Mouse (Mus musculus): Measurements from ENCODE around the gene 4930519G04Rik. TPM values are rescaled to one million over a fixed set of nuclear protein-coding genes. Genes with fewer than 3 reads are reported as not detected.
"Not testable (repeated sequence)": the region's sequence is repeated elsewhere in the genome, so short reads cannot be mapped to it uniquely, and the experiment has no call there.

4930519G04Rik gene
- total RNA-seq, 2 experiments from 2014 or later = not detected

DNA sequence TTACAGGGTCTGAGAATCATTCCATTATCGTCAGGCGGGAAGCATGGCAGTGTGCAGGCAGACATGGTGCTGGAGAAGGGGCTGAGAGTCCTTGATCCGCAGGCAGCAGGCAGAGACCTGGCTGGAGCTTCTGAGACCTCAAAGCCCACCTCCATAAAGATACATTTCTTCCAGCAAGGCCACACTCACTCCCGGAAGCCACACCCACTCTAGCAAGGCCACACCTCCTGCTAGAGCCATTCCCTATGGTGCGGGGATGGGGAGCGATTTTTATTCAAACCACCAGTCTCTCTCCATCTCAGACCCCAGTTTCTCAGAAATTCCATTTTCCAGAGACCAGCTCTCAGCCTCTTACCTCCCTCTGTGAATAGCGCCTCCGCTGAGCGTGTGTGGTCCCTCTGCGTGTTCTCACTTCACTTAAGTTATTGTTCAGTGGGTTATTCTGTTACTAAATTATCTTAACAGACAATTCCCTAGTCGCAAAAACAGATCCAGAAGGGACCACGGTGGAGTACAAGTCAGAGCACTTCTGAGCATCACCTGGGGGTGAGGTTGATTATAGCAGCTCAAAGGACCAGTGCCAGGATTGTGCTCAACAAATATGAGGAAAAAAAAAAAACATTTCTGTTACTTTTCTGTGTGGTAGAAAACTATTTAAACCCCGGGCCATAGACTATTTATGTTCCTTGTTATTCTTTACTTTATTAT is 55.3 kb downstream of the 4930519G04Rik start:
- no peak for DNase-seq (ENCODE audit: low spot score)

DNA sequence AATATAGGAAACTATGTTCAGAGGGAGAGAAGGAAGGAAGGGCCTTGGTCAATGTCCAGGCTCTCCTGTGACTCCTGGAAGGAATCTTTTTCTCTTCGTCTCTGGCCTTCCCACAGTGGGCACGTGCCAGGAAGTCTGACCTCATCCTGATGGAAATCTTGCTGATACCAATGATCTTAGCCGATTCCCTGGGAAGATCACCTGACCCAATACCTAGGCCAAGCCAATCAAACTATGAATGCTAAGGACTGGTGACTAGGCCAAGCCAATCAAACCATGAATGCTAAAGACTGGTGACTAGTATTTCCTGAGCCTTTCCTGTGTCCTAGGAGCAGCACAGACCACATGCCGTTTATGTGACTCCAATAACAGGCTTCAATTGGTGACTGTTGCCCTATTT is 60.2 kb downstream of the 4930519G04Rik start:
- DNase-seq (ENCODE audit: low spot score) = no peak

DNA sequence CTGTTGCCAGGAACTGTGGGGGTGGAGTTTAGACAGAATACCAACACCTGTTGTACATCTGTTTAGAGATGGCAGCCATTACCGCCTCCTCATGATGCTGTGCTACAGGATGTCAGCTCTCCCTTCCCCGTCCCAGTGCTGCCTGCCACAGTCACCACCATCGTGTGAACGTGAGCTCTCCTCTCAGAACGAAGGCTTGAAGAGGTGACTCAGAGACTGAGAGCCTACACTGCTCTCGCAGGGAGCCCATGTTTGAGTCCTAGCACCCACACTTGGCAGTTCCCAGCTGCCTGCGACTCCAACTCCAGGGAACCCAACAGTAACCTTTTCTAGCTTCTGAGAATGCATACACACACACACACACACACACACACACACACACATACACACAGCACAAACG is 61.4 kb downstream of the 4930519G04Rik start:
- DNase-seq (ENCODE audit: low spot score) = no peak

DNA sequence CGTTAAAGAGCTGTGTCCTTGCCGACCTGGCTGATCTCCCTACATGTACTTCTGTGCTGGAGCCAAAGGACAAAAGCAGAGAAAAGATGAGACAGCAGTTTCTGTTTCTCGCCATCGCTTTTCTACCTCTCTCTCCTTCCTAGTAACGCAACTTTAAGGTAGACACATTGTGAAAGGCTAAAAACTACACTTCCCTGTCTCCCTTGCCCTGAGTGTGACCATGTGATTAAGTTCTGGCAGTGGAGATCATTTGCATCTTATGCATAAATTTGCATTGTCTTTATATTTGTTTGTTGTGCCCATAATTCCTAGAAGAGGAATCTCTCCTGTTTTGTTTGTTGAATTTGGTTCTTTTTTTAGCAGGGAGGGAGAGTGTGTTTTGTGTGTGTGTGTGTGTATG is 62.4 kb downstream of the 4930519G04Rik start:
- DNase-seq (ENCODE audit: low spot score) = no peak

DNA sequence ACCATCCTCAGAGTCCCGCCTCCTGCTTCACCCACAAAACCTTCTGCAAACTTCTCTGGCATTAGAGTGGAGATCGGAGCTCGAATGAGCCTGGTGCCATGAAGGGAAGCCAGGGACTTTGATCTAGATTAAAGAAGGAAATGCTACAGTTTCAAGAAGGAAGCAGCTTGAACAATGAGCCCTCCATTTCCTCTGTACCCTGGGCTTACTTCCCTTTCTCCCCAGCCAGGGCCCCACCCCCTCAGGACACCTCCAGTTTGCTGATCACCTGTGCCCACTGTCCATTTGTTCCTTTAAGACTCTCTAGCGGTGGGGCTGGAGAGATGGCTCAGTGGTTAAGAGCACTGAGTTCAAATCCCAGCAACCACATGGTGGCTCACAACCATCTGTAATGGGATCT is 63.3 kb downstream of the 4930519G04Rik start:
- DNase-seq (ENCODE audit: low spot score) = no peak

DNA sequence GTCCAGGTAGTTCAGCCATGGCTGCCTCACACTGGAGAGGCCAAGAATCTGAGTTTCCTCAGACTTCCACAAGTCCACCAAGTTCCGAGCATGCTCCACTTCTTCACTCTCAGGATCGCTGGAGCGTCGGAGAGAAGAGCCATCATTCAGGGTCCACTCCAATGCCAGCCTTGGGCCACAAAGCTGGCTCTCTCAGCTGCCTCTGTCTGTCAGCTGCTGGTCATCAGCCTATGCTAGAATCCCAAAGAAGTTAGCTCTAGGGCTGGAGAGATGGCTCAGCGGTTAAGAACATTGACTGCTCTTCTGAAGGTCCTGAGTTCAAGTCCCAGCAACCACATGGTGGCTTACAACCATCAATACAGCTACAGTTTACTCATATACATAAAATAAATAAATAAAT is 63.9 kb downstream of the 4930519G04Rik start:
- DNase-seq (ENCODE audit: low spot score) = not testable (repeated sequence)

DNA sequence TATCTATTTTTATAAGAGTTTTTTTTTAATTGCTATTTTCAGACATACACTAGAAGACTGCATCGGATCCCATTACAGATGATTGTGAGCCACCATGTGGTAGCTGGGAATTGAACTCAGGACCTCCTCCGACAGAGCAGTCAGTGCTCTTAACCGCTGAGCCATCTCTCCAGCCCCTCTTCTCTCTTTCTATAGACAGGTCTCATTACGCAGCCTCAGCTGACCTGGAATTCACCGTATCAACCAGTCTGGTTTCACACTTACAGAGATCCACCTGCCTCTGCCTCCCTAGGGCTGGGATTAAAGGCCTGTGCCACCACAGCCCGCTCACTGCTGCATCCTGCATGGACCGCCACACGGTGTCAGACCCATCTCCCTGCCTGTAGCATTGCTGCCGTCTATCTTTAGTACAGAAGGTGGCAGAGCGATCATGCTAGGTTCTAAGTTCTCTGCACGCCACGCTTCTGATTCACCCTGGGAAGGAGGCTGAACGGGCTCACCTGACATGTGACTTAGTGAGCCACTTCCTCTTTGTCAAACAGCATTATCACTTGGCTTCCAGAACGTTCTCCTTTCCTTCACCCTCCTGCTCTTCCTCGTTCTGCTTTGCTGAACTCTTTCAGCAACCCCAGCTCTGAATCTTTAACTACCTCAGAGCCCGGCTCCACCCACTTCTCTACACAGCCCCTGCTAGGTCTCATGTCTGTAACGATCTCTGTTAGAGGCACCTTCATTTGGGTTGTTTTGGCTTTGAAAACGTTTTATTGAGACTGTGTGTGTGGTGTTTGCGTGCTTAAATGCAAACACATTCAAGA is 68.3 kb downstream of the 4930519G04Rik start:
- DNase-seq (ENCODE audit: low spot score) = no peak

DNA sequence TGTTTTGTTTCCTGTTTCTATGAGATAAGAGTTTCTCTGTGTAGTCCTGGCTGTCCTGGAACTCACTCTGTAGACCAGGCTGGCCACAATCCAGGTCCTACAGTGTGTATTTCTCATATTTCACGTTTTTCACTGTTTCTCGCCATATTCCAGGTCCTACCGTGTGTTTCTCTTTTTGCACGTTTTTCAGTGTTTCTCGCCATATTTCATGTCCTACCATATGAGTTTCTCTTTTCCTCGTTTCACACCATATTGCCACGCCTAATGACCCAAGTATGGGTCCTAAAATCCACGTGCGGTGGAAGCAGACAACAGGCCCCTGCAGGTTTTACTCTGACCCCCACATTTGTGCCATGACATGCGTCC is 68.9 kb downstream of the 4930519G04Rik start:
- no peak for DNase-seq (ENCODE audit: low spot score)

DNA sequence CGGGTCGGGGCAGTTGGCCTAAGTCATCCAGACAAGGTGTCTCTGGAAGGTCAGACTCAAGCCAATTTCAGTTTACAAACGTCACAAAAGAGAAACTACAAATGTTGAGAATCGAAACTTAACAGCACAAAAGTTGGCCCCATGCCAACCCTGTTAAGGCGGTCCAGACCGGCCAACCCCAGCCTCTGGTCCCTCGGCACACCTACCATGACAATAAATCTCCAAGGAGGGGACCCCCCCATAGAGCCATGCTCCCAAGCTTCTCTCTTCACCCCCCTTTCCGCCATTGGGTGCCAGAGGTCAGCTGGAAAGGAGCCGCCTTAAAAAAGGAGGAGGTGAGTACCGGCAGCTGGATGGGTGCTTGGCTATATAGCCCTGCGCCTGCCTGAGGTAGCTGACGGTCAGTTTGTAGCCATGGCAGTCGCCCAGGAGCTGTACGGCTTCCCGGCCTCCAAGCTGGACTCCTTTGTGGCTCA is 69.6 kb downstream of the 4930519G04Rik start, which contains the start of gene Oasl1:
TSS of gene Oasl1 (plus strand) at position 243 of the 476 bp plus-strand sequence.
- DNase-seq (ENCODE audit: low spot score) = peak; percentile 51

DNA sequence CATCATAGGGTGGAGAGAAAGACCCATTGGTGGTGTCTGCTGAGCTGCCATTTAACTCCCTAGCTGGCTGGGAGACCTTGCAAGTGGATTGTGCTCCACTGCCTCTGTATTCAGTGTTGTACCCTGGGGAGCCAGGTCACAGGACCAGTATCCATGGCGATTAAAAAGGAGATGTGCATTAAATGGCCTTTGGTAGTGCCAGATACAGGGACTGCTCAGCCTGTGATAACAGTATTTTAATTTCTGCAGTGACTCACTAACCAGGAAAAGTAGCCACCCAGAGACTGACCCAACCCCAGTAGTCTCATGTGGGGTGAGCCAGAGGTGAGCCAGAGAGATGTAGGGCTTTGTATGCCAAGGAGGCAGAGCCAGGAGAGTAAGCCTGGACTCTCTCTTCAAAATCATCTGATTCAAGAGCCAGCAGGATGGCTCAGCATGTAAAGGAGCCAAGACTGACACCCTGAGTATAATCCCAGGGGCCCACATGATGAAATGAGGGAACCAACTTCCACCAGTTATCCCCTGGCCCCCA is 72.8 kb downstream of the 4930519G04Rik start:
- no peak for DNase-seq (ENCODE audit: low spot score)

DNA sequence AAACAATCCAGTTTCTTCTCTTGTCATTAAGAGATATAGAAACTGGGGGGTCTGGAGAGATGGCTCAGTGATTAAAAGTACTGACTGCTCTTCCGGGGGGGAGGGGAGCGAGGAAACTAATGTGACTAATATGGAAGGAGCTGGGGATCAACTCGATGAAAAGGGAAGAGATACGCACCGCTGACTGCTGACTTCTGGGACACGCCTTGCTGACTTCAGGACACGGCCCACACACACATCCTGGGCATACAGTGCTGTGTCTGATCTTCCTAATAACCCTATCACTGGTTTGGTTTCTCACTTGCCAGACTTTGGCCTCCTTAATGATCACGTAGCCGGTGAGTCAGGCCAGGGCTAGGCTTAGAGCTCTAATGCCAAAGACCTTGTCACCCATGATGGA is 73.3 kb downstream of the 4930519G04Rik start:
- no peak for DNase-seq (ENCODE audit: low spot score)

DNA sequence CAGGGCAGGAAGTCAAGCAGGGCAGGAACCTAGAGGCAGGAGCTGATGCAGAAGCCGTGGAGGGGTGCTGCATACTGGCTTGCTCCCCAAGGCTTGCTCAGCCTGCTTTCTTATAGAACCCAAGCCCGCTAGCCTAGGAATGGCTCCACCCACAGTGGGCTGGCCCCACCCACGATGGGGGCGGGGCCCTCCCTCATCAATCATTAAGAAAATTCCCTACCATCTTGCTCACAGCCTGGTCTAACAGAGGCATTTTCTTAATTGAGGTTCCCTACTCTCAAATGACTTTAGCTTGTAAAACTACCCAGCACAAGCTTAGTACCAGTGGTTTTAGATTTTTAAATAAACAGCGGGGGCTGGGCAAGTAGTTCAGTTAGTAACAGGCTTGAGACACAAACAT is 78.2 kb downstream of the 4930519G04Rik start:
- no peak for DNase-seq (ENCODE audit: low spot score)

DNA sequence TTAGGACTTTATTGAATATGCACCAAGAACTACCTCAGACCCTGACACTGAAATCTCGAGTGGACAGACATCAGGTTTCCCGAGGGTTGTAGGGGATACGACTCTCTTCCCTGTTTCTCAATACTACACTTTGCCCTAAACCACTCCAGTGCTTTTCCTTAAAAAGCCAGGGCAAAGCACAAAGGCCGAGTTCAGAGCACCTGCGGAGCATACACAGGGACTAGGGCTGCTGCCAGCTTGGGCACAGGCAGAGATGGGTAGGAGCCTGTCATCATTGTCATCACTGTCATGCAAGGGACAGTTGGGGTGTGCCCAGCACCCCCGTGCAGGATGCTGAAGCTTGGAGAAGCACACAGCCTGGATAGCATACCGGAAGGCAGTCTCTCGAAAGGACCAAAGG is 79.7 kb downstream of the 4930519G04Rik start:
- DNase-seq (ENCODE audit: low spot score) = no peak

Small RNA genes within 50 kb of the gene (microRNA-seq; reads per million reads assigned to microRNA genes)
- 28.6 reads per million, percentile 41 among the genes with 10 or more reads in this experiment for gene Mir6240

Other genes starting within 250 kb of the 4930519G04Rik start
- gene Trpv4, start 195.2 kb upstream of the 4930519G04Rik start, total RNA-seq (2021) = 1 to 10 TPM; 1.8 to 2.1 TPM
- 1 to 10 TPM; 7.2 to 8.7 TPM for gene Gltp, start 162.7 kb upstream of the 4930519G04Rik start, total RNA-seq (2021)
- 1 to 10 TPM; 2.3 to 2.9 TPM for gene Tchp, start 145.9 kb upstream of the 4930519G04Rik start, total RNA-seq (2021)
- 10 to 100 TPM; 16.1 to 17.3 TPM for gene Ankrd13a, start 79.0 kb upstream of the 4930519G04Rik start, total RNA-seq (2021)
- 10 to 100 TPM; 13.3 to 16.2 TPM for gene Git2, start 78.1 kb upstream of the 4930519G04Rik start, total RNA-seq (2021)
- gene 1500011B03Rik, start 30.2 kb upstream of the 4930519G04Rik start, total RNA-seq (2021) = 1 to 10 TPM; 3.4 to 4.0 TPM
- gene Gm9936, start 5.0 kb downstream of the 4930519G04Rik start, total RNA-seq (2021) = not detected
- gene Oasl2, start 43.3 kb downstream of the 4930519G04Rik start, total RNA-seq (2021) = 1 to 10 TPM in 1 of 2 experiments, under 1 TPM in 1; 0.43 to 1.3 TPM
- gene Oasl1, start 69.6 kb downstream of the 4930519G04Rik start, total RNA-seq (2021) = under 1 TPM in 1 of 2 experiments, not detected in 1; 0.31 TPM
- gene 2210016L21Rik, start 88.5 kb downstream of the 4930519G04Rik start, total RNA-seq (2021) = 10 to 100 TPM; 17.1 to 24.1 TPM
- gene Hnf1a, start 117.4 kb downstream of the 4930519G04Rik start, total RNA-seq (2021) = not detected
- 10 to 100 TPM; 17.7 to 20.4 TPM for gene Sppl3, start 157.5 kb downstream of the 4930519G04Rik start, total RNA-seq (2021)
- gene Gm10401, start 244.6 kb downstream of the 4930519G04Rik start, total RNA-seq (2021) = not detected